Mouse (Mus musculus) heart, embryonic 12.5 days (tissue): ENCODE results near the gene Olfr764-ps1. TPM values are rescaled to one million over a fixed set of nuclear protein-coding genes. Genes with fewer than 3 reads are reported as not detected.
"Not testable (repeated sequence)": the region's sequence is repeated elsewhere in the genome, so short reads cannot be mapped to it uniquely, and the experiment has no call there.

Source experiments
- ATAC-seq: fragments of 200-750 bp; cut with Nextera tagmentation; 2 replicates; pipeline ENCODE4 v1.8.0; 2017; ENCODE audit warnings: moderate TSS enrichment, moderate library complexity; ENCODE audit not compliant: insufficient number of reproducible peaks, low FRiP score
- H3K27ac ChIP-seq: fragments of 300-500 bp; sonication (generic); 2 replicates; pipeline ENCODE4 v1.5.1; 2016; ENCODE audit warnings: mild to moderate bottlenecking, moderate library complexity; ENCODE audit not compliant: poor library complexity, severe bottlenecking
- H3K27me3 ChIP-seq: fragments of 300-500 bp; sonication (generic); replicated peaks from 2 replicates; pipeline ENCODE4 v1.6.1; 2016; ENCODE audit warnings: mild to moderate bottlenecking, moderate library complexity
- H3K36me3 ChIP-seq: fragments of 300-500 bp; sonication (generic); 2 replicates; pipeline ENCODE4 v1.6.1; 2016; ENCODE audit warnings: mild to moderate bottlenecking, moderate library complexity
- H3K4me1 ChIP-seq: fragments of 300-500 bp; sonication (generic); replicated peaks from 2 replicates; pipeline ENCODE4 v1.6.1; 2016; ENCODE audit warnings: mild to moderate bottlenecking
- H3K4me2 ChIP-seq: fragments of 300-500 bp; sonication (generic); 2 replicates; pipeline ENCODE4 v1.6.1; 2016; ENCODE audit warnings: mild to moderate bottlenecking, moderate library complexity
- H3K4me3 ChIP-seq: fragments of 300-500 bp; sonication (generic); 2 replicates; pipeline ENCODE4 v1.5.1; 2016; ENCODE audit warnings: mild to moderate bottlenecking
- H3K9ac ChIP-seq: fragments of 300-500 bp; sonication (generic); 2 replicates; pipeline ENCODE4 v1.6.1; 2016; ENCODE audit warnings: mild to moderate bottlenecking, moderate library complexity
- H3K9me3 ChIP-seq: fragments of 300-500 bp; sonication (generic); replicated peaks from 2 replicates; pipeline ENCODE4 v1.6.1; 2016; ENCODE audit warnings: mild to moderate bottlenecking, moderate library complexity
- WGBS: fragments of 180-500 bp; shearing (Covaris S2); methylation state at CpG from one replicate; pipeline ENCODE4 v1.1.7; 2016; 5-methylcytosine and 5-hydroxymethylcytosine counted together
- polyA plus RNA-seq: library from polyadenylated mRNA; unstranded; fragments of >200 nt; fragmentation: Nextera tagmentation; extraction: Ambion mirVana; gene quantifications from 2 replicates; pipeline ENCODE4 v1.2.1, GENCODE M21; 2016

Olfr764-ps1 gene
- not detected in 2 replicates for polyA plus RNA-seq

DNA sequence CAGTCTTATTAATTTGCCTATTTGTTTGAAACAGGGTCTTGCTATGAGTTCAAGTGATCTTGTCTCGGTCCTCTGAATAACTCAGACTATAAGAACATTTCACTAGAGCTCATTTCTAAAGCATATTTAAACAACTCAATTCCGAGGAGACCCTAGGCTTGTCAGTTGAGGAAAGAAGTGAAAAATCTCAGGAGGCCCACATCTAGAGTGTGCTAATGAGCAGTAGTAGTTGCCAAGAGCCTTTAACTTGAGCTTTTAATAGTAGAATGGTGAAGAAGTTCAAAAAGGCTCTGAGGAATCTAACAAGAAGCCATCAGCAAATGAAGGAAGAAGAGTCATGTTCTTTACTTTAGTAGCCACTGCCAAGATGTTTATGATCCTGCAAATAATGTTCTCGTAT, at the start of gene Olfr764-ps1:
TSS of gene Olfr764-ps1 (minus strand) at position 101 of the 400 bp plus-strand sequence.
- Histone ChIP-seq H3K36me3 (no peaks in the 10 kb centered on the region), H3K27ac (no peak within 1 kb of the TSS), H3K9me3 (no peaks in the 10 kb centered on the region), H3K27me3 (no peaks in the 10 kb centered on the region), H3K4me2 (no peak within 1 kb of the TSS), H3K4me1 (no peaks in the 10 kb centered on the region), H3K4me3 (no peak within 1 kb of the TSS), H3K9ac (no peak within 1 kb of the TSS)
- no peak for ATAC-seq
- WGBS, result 76% methylated on average over 3 of the region's 3 CpGs

DNA sequence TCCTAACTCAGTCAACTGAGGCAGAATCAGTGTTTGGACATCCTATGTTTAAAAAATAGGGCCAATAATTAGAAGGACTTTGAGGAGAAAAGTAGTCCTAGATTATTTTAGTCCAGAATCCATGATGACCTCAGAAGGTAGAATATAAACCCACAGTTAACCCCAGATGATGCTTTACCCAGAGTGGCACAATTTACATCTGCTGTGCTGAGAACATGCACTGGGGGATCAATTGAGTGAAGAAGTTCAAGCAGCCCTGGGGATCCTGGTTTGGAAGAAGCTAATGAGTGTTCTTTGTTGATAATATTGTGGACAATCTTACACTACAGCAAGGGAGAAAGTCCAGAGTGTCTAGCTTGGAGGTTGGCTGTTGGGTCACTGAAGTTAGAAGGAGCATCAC, 43.1 kb upstream of the Olfr764-ps1 start, which contains the start of gene Olfr767:
TSS of gene Olfr767 (minus strand) at position 101 of the 400 bp plus-strand sequence.
- not testable (repeated sequence) for H3K27me3 ChIP-seq, H3K9me3 ChIP-seq, H3K4me3 ChIP-seq, H3K27ac ChIP-seq, H3K9ac ChIP-seq, ATAC-seq, H3K4me2 ChIP-seq, H3K4me1 ChIP-seq, H3K36me3 ChIP-seq

DNA sequence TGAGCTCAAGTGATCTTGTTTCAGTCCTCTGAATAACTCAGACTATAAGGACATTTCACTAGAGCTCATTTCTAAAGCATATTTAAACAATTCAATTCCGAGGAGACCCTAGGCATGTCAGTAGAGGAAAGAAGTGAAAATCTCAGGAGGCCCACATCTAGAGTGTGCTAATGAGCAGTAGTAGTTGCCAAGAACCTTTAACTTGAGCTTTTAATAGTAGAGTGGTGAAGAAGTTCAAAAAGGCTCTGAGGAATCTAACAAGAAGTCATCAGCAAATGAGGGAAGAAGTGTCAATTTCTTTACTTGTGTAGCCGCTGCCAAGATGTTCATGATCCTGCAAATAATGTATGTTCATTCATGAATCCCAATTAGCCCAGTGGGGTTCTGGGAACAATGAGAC, 29.2 kb upstream of the Olfr764-ps1 start, which contains the start of gene Olfr766-ps1:
TSS of gene Olfr766-ps1 (minus strand) at position 101 of the 400 bp plus-strand sequence.
- H3K36me3 ChIP-seq, result no peaks in the 10 kb centered on the region
- no peak within 1 kb of the TSS for H3K9ac ChIP-seq
- WGBS, result 77% methylated on average over 2 of the region's 2 CpGs
- ATAC-seq, result no peak
- H3K9me3 ChIP-seq, result no peaks in the 10 kb centered on the region
- H3K4me3 ChIP-seq, result no peak within 1 kb of the TSS
- no peak within 1 kb of the TSS for H3K27ac ChIP-seq
- no peaks in the 10 kb centered on the region for H3K27me3 ChIP-seq
- no peak within 1 kb of the TSS for H3K4me2 ChIP-seq
- H3K4me1 ChIP-seq, result no peaks in the 10 kb centered on the region

DNA sequence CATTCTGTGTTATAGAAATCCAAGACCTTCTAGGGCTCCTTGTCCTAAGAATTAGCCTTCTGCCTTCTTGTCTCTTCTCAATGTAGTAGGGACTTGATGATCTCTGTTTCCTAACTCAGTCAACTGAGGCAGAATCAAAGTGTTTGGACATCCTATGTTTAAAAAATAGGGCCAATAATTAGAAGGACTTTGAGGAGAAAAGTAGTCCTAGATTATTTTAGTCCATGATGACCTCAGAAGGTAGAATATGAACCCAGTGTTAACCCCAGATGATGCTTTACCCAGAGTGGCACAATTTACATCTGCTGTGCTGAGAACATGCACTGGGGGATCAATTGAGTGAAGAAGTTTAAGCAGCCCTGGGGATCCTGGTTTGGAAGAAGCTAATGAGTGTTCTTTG, 10.2 kb upstream of the Olfr764-ps1 start, which contains the start of gene Olfr765:
TSS of gene Olfr765 (minus strand) at position 101 of the 400 bp plus-strand sequence.
- not testable (repeated sequence) for H3K36me3 ChIP-seq, H3K9ac ChIP-seq, ATAC-seq, H3K4me2 ChIP-seq, H3K27ac ChIP-seq, H3K9me3 ChIP-seq, H3K4me1 ChIP-seq, H3K4me3 ChIP-seq, H3K27me3 ChIP-seq

DNA sequence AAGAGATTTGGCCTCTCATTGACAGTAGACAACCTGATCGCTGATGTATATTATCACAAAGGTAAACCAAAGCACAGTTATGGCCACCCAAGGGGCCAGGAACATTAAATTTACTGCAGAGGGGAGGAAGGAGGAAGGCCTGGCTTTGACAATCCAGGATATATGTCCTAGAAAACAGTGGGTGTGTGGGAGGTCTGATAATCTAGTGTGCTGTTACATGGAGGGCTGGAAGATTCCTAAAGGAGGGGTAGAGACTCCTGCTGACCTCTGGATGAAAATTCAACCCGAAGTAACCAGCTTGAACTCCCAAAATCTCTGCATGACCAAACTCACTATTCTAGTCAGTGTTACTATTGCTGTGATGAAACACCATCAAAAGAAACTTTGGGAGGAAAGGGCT, 11.4 kb downstream of the Olfr764-ps1 start:
- Histone ChIP-seq H3K27me3 (no peaks in the 10 kb centered on the region), H3K4me3 (no peak overlapping the region), H3K27ac (no peak overlapping the region), H3K4me1 (no peaks in the 10 kb centered on the region), H3K9me3 (no peaks in the 10 kb centered on the region), H3K4me2 (no peak overlapping the region), H3K36me3 (no peaks in the 10 kb centered on the region), H3K9ac (no peak overlapping the region)
- no peak for ATAC-seq
- 82% methylated on average over 2 of the region's 2 CpGs for WGBS

DNA sequence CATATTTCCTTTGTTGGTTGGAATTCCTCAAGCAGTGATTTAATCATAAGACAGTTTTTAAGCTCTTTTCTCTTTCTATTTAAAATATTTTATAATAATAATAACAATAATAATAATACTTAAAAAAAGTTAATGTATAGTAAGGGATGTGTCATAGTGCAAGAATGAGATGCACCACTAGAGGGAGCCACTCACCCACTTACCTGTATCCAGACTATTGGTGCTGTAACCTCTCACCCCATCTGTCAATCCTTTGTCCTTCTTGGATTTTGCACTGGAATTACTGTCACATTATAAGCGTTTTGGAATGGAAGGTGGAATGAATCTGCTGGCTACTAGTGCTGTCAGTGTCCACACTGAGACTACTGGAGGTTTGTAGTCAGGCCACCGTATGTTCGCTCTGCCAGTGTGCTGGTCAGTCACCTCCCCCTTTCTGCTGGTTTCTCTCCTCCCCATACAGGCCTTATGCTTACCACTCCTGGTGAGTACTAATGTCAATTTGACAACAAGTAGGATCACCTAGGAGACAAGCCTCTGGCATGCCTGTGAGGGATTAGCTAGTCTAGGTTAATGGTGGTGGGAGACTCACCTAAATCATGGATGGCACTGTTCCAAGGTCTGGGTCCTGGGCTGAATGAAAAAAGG, 13.6 kb downstream of the Olfr764-ps1 start:
- Histone ChIP-seq H3K9ac (no peak overlapping the region), H3K4me3 (no peak overlapping the region), H3K27me3 (no peaks in the 10 kb centered on the region), H3K9me3 (peaks cover 5% of the 10 kb centered on the region; the same call in 1 of the 2 replicates), H3K4me2 (no peak overlapping the region), H3K4me1 (no peaks in the 10 kb centered on the region), H3K36me3 (no peaks in the 10 kb centered on the region), H3K27ac (no peak overlapping the region)
- ATAC-seq, result no peak
- 64% methylated on average over 3 of the region's 3 CpGs for WGBS

DNA sequence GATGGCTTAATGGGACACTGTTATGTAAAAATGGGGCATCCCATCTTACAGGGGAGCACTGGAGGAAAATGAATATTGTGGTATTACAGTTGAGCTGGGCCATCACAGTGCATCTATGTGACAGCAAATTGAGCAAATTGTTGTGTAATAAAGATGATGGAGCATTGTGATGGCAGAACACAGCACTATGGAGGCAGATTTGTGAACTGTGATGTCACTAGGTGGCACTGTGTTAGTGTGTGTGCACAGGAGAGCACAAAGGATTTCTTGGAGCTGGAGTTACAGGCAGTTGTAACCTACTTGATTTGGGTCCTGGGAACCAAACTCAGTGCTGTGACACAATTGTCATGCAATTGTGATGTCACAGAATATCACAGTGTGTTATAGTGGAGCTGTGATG, 16.4 kb downstream of the Olfr764-ps1 start:
- Histone ChIP-seq H3K4me3 (no peak overlapping the region), H3K27ac (no peak overlapping the region), H3K4me1 (no peaks in the 10 kb centered on the region), H3K27me3 (no peaks in the 10 kb centered on the region), H3K36me3 (no peaks in the 10 kb centered on the region), H3K9me3 (peaks cover 5% of the 10 kb centered on the region; the same call in 1 of the 2 replicates), H3K4me2 (no peak overlapping the region), H3K9ac (no peak overlapping the region)
- ATAC-seq, result no peak

DNA sequence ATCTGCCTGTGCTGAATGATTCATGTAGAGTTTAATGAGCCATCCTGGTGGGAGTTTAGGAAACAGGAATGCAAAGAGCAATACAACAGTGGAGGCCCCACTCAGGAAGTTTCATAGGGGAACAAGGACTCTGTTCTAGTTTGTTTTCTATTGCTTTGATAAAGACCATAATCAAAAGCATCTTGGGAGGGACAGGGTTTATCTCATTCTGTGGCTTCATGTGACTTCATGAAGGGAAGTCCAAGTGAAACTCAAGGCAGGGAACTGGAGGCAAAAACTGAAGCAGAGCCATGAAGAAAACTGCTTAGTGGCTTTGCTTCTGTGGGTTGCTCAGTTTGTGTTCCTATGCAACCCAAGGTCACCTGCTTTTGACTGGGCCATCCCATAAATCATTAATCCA, 25.2 kb downstream of the Olfr764-ps1 start:
- Histone ChIP-seq H3K4me1 (no peaks in the 10 kb centered on the region), H3K4me2 (no peak overlapping the region), H3K4me3 (no peak overlapping the region), H3K27ac (no peak overlapping the region), H3K36me3 (no peaks in the 10 kb centered on the region), H3K9me3 (no peaks in the 10 kb centered on the region), H3K9ac (no peak overlapping the region), H3K27me3 (no peaks in the 10 kb centered on the region)
- ATAC-seq, result no peak

DNA sequence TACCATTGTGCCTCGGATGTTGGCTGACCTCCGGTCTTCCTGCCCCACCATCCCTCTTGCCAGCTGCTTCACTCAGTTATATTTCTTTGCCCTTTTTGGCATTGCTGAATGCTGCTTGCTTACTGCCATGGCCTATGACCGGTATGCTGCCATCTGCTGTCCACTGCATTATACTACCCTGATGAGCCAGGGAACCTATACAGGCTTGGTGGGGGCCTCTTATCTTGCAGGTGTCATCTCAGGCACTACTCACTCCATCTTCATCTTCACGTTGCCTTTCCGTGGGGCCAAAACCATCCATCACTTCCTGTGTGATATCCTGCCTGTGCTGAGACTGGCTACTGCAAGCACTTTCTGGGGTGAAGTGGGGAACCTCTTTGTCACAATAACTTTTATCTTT, 28.2 kb downstream of the Olfr764-ps1 start:
- H3K36me3 ChIP-seq, ATAC-seq, H3K4me2 ChIP-seq, H3K4me1 ChIP-seq, H3K27me3 ChIP-seq, H3K9ac ChIP-seq, H3K9me3 ChIP-seq, H3K4me3 ChIP-seq, H3K27ac ChIP-seq: not testable (repeated sequence)
- WGBS, result 51% methylated on average over 2 of the region's 5 CpGs

DNA sequence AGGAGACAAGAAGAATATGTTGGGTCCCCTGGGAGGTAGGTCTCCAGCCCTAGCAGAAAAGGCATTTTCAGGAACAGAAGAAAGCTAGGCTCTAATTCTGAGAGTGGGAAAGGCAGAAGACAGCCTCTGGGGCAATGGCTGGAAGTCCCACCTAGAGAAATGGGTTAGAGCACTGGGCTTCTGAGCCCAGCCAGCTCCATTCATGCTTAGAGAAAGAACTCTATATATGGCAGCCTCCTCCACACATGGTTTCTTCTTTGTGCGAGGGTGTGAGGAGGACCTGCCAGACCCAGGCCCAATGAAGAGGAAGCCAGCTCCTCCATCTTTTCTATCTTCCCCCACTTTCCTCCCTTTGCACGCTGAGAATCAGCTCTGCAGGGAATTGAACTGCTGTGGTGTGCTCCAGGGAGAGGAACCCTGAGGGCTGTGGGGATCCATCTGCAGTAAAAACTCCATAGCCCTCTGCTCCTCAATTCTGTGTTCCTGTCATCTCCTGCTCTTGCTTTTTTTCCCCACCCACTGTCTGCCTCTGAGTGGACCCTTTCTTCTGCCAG, 29.3 kb downstream of the Olfr764-ps1 start, which contains the start of gene Olfr763:
TSS of gene Olfr763 (plus strand) at position 504 of the 554 bp plus-strand sequence.
- no peak within 1 kb of the TSS for H3K4me2 ChIP-seq
- no peaks in the 10 kb centered on the region for H3K4me1 ChIP-seq
- ATAC-seq, result no peak
- peaks cover 9% of the 10 kb centered on the region for H3K9me3 ChIP-seq
- H3K9ac ChIP-seq, result no peak within 1 kb of the TSS
- no peak within 1 kb of the TSS for H3K27ac ChIP-seq
- no peaks in the 10 kb centered on the region for H3K36me3 ChIP-seq
- H3K27me3 ChIP-seq, result no peaks in the 10 kb centered on the region
- H3K4me3 ChIP-seq, result no peak within 1 kb of the TSS
- 62% methylated on average over 2 of the region's 2 CpGs for WGBS

DNA sequence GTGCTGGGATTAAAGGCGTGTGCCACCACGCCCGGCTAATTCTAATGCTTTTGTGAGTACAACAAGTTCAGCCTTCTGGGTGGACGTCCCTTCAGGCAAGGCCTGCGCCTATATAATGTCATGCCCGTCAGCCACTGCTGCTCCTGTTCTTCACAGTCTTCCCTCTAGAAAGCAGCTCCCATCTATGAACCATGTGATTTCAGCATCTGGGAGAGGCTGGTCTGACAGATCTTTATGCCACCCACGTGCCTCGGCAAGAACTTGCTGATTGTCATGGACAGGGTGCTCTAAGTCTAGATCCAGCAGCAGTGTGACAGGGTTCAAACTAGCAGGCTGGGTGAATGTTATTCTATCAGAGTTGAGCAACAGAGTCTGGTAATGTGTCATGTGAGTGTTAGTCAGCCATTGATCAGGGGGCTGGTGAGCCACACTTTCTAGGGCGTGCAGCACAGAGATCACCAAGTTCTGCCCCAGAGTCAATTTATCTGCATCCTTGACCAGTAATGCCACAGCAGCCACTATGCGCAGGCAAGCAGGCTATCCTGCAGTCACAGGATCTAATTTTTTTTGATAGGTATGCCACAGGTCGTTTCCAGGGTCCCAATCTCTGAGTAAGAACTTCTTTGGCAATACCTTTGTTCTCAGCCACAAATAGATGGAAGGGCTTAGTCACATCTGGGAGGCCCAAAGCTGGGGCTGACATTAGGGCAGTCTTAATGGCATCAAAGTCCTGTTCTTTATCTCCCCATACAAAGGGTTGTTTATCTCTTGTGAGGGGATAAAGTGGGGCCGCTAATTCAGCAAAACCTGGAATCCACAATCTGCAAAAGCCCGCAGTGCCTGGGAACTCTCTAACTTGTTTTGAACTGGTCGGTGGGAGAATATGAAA, 35.4 kb downstream of the Olfr764-ps1 start:
- no peak for ATAC-seq
- WGBS, result 63% methylated on average over 14 of the region's 14 CpGs

More for the DNA sequence above, 35.4 kb downstream of the Olfr764-ps1 start:
- H3K4me1 ChIP-seq, result no peaks in the 10 kb centered on the region
- no peak overlapping the region for H3K4me2 ChIP-seq
- H3K27me3 ChIP-seq, result no peaks in the 10 kb centered on the region
- no peaks in the 10 kb centered on the region for H3K36me3 ChIP-seq
- peaks cover 9% of the 10 kb centered on the region for H3K9me3 ChIP-seq
- H3K27ac ChIP-seq, result no peak overlapping the region
- no peak overlapping the region for H3K4me3 ChIP-seq
- no peak overlapping the region for H3K9ac ChIP-seq
